Mouse (Mus musculus): ENCODE measurements around the gene Ap1g2. TPM values are rescaled to one million over a fixed set of nuclear protein-coding genes. Genes with fewer than 3 reads are reported as not detected.
A peak's percentile ranks its signal among the peaks of the same experiment; 100 is the strongest.

Gene Ap1g2
- polyA plus RNA-seq, 1 experiment, result 14.7 TPM

DNA sequence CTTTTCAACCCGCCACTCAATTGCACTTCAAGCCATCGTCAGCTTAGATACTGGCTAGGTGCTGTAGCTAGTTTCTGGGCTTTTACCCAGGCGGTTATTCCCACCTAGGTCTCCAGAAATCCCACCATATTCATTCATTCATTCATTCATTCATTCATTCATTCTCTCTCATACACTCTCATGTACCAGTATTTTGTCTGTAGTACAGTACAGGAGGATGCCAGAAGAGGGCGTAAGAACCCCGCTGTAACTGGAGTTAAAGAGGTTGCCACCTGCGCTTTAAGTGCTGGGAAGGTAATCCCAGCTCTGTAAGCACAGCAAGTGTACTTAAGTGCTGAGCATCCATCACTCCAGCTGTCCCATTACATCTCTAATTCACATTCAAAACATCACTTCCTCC, 12.5 kb downstream of the Ap1g2 start:
- H3K4me3 ChIP-seq (ENCODE audit: insufficient read depth, low read length), result no peak overlapping the region
- TF ChIP-seq CTCF (IDR thresholded peaks at IDR 0.05; ENCODE audit: extremely low read depth, insufficient read depth, low read length) (no peak), POLR2A (IDR thresholded peaks at IDR 0.05; ENCODE audit: extremely low read depth, insufficient read depth, low read length) (no peak)
- peaks cover 10% of the 10 kb centered on the region for H3K4me1 ChIP-seq (ENCODE audit: control insufficient read depth, insufficient read depth, low read length)
- H3K27ac ChIP-seq (ENCODE audit: insufficient read depth, low read length), result no peak overlapping the region

DNA sequence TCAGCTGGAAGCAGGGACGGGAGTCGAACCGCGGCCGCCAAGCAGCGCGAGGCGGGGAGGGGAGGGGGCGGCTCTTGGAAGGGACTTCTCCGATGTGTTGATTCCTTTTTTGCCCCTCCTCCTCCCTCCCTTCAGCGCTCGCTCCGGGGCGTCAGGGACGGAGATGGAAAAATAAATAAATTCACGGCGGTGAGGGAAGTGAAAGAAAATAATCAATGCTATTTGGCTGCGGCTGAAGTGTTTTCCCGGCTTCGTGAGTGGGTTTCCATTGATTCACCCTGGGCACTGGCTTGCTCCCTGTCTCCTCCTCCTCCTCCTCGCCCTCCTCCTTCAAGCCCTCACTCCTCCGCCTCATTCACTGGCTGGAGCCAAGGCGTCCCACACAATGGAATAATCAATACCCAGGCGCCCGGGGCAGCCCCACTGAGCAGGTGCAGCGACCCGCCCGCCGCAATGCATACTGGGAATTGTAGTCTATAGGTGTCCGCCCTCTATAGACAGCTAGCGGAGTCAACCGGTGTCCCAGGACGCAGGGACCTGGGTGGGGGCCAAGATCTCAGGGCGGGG, 14.3 kb downstream of the Ap1g2 start, which contains the start of gene Zfhx2:
Zfhx2 (minus strand) TSS at position 314 of the 567 bp plus-strand sequence.
- Histone ChIP-seq H3K4me1 (ENCODE audit: control insufficient read depth, insufficient read depth, low read length) (peaks cover 12% of the 10 kb centered on the region), H3K4me3 (ENCODE audit: insufficient read depth, low read length) (peak within 1 kb of the TSS; percentile 73), H3K27ac (ENCODE audit: insufficient read depth, low read length) (peak within 1 kb of the TSS; percentile 36)
- no peak for TF ChIP-seq CTCF (IDR thresholded peaks at IDR 0.05; ENCODE audit: extremely low read depth, insufficient read depth, low read length)
- peak; percentile 85 for TF ChIP-seq POLR2A (IDR thresholded peaks at IDR 0.05; ENCODE audit: extremely low read depth, insufficient read depth, low read length)

DNA sequence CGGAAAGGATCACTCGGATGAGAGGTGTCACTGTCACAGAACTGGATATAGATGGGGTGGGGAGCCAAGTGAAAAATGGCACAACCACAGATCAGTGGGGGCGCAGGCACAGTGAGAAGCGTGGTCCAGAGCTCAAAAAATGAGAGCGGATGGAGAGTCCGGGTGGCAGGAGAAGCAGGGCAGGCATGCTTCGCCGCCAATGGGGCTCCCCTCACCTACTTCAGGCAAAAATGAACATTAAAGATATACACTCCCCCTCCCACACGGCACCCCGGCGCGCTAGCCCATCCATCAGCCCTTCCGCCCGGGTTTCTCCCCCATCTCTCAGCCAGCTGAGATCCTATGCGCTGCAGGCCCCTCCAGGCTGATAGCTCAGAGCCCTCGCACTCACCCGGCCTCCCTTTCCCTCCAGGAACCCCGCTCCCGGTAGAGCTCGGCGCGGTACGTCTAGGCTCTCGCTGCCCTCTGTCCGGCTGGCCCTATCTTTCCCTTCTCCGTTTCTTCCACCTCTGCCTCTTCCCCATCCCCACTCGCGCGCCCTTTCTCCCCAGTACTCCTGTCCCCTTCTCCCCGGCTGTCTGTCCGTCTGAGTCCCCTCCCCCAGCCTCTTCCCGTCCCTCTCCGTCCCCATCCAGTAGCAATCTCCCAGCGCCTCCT, 15.1 kb downstream of the Ap1g2 start:
- Histone ChIP-seq H3K4me3 (ENCODE audit: insufficient read depth, low read length) (peak overlapping the region; percentile 73), H3K4me1 (ENCODE audit: control insufficient read depth, insufficient read depth, low read length) (peaks cover 10% of the 10 kb centered on the region), H3K27ac (ENCODE audit: insufficient read depth, low read length) (peak overlapping the region; percentile 36)
- TF ChIP-seq POLR2A (IDR thresholded peaks at IDR 0.05; ENCODE audit: extremely low read depth, insufficient read depth, low read length) (peak; percentile 46; the same call in 1 of the 2 replicates), CTCF (IDR thresholded peaks at IDR 0.05; ENCODE audit: extremely low read depth, insufficient read depth, low read length) (no peak)

DNA sequence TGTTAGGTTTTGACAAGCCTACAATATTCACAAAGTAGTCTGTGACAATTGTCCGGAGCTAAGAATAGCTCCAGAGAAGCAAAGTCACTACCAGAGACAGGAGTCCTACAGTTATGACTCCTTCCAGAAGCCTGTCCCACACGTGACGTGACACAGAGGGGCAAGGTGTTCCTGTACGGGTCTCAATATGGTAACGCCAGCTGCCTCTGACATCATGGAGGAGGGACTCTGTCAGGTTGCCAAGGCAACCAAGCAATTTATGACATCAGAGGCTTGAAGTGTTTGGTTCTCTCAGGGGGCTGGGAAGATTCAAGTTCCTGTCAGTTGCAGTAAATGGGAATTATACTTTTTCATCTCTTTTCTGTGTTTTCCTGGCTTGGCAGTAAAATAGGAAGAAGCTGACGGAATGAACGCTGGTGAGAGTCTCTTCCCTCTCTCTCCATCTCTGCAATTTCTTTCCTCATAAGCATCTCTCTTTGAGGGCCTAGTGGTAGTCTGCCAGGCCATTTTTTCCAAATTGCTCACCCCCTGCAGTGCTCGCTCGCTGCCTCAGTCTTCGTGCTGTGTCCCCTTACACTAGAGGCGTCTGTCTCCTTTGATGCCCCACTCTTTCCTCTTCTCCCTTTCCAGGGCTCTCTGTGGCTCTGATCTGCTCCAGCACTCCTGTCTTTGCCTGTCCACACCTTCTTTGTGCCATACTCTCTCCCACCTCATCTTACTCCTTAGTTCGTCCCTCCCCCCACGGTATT, 17.0 kb downstream of the Ap1g2 start:
- H3K4me3 ChIP-seq (ENCODE audit: insufficient read depth, low read length), result peak overlapping the region; percentile 73
- no peak for TF ChIP-seq CTCF (IDR thresholded peaks at IDR 0.05; ENCODE audit: extremely low read depth, insufficient read depth, low read length)
- 0 out of 2 replicates have a peak, but pooled peaks have one; percentile 4 for TF ChIP-seq POLR2A (IDR thresholded peaks at IDR 0.05; ENCODE audit: extremely low read depth, insufficient read depth, low read length)
- no peak overlapping the region for H3K27ac ChIP-seq (ENCODE audit: insufficient read depth, low read length)
- H3K4me1 ChIP-seq (ENCODE audit: control insufficient read depth, insufficient read depth, low read length), result peaks cover 10% of the 10 kb centered on the region

DNA sequence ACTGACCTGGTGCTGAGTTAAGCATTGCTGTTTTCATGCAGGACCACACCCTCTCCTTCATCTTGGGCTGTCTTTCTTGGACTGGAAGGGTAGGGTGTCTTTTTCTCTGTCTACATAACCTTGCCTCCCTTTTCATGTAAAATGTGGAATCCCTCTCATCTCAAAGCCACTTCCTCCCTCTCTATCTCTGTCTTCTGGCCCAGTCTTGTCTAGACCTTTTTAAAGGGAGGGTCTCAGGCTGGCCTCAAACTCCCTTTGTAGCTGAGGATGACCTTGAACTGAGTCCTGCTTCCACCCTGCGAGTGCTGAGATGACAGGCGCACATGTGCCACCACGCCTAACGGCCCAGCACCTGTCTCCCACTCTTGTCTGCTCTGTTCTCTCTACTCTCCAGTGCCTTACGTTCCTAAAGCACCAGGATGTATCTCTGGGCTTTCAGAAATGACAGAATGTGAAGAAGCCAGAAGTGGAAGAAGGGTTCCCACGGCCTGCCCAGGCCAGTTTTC, 20.3 kb downstream of the Ap1g2 start:
- TF ChIP-seq CTCF (IDR thresholded peaks at IDR 0.05; ENCODE audit: extremely low read depth, insufficient read depth, low read length), result no peak
- TF ChIP-seq POLR2A (IDR thresholded peaks at IDR 0.05; ENCODE audit: extremely low read depth, insufficient read depth, low read length), result no peak
- no peak overlapping the region for H3K4me3 ChIP-seq (ENCODE audit: insufficient read depth, low read length)
- no peak overlapping the region for H3K27ac ChIP-seq (ENCODE audit: insufficient read depth, low read length)
- peaks cover 10% of the 10 kb centered on the region for H3K4me1 ChIP-seq (ENCODE audit: control insufficient read depth, insufficient read depth, low read length)

DNA sequence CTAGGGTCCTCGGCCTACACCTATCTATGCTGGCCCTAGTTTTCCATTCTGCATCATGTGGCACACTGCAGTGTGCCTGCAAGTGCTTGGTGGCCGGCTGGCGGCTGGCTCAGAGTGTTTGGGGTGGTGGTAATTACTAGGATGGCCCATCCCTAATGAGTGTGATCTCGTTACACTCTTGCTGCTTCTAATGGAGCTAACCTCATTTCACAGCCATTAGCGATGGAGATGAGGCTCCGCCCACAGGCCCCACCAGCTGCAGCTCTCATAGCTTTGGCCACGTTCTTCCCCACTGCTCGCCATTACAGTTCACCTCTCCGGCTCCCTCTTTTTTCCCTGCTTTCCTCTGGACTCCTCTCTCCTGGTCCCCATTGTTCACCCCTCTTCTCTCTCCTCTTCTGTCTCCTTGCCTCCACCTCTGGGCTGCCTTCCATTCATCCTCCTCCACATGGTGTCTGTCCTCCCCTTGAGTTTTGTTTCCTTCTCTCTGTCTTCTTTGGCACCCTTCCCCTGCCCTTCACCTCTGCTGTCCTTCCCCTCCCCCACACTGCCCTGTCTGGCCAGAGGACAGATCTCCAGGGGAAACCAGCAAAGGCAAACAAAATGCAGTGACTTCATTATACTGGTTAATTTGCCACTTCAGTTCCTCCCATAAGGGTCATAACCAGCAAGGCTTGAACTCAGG, 20.9 kb downstream of the Ap1g2 start:
- TF ChIP-seq POLR2A (IDR thresholded peaks at IDR 0.05; ENCODE audit: extremely low read depth, insufficient read depth, low read length), result no peak
- no peak for TF ChIP-seq CTCF (IDR thresholded peaks at IDR 0.05; ENCODE audit: extremely low read depth, insufficient read depth, low read length)
- H3K4me1 ChIP-seq (ENCODE audit: control insufficient read depth, insufficient read depth, low read length), result peaks cover 10% of the 10 kb centered on the region
- H3K4me3 ChIP-seq (ENCODE audit: insufficient read depth, low read length), result no peak overlapping the region
- H3K27ac ChIP-seq (ENCODE audit: insufficient read depth, low read length), result no peak overlapping the region

DNA sequence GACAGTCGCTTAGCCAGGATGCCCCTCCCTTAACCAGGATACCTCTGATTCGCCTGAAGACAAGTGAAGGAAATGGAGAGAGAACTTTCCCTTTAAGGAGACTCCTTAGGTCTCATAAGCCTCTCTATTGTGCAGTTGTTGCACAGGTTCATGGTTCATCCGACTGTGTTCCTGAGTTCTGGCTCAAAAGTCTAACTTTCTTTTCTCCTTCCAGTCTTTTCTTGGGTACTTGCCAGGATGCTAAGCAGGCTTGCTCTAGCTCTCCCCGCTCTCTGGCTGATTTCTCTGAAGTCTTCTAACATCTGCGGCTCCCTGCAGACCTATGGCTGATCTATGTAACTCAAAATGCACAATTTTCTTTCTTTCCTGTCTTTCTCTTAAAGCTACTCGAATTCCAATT, 22.9 kb downstream of the Ap1g2 start:
- no peak overlapping the region for H3K27ac ChIP-seq (ENCODE audit: insufficient read depth, low read length)
- no peak overlapping the region for H3K4me3 ChIP-seq (ENCODE audit: insufficient read depth, low read length)
- H3K4me1 ChIP-seq (ENCODE audit: control insufficient read depth, insufficient read depth, low read length), result peaks cover 7% of the 10 kb centered on the region; the same call in 1 of the 2 replicates
- TF ChIP-seq CTCF (IDR thresholded peaks at IDR 0.05; ENCODE audit: extremely low read depth, insufficient read depth, low read length) (no peak), POLR2A (IDR thresholded peaks at IDR 0.05; ENCODE audit: extremely low read depth, insufficient read depth, low read length) (no peak)

DNA sequence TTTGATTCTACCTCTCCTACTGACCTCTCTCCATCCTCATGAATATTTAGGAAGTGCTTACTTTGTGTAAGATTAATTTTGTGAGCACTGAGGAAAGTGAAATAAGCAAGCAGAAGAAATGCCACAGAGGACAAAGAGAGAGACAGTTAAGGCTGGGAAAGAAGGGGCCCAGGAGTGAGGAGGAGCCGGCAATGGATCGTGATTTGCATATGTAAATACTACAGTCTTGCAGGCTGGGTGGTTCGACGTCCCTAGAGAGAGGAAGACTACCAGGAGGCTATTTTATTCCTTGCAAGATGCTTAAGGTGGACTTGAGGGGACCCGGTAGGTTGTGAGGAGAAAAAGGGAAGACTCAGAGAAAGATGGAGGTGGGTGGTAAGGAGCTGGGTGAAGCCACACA, 25.3 kb downstream of the Ap1g2 start:
- Histone ChIP-seq H3K27ac (ENCODE audit: insufficient read depth, low read length) (no peak overlapping the region), H3K4me1 (ENCODE audit: control insufficient read depth, insufficient read depth, low read length) (peaks cover 10% of the 10 kb centered on the region; the same call in 1 of the 2 replicates), H3K4me3 (ENCODE audit: insufficient read depth, low read length) (no peak overlapping the region)
- TF ChIP-seq CTCF (IDR thresholded peaks at IDR 0.05; ENCODE audit: extremely low read depth, insufficient read depth, low read length) (no peak), POLR2A (IDR thresholded peaks at IDR 0.05; ENCODE audit: extremely low read depth, insufficient read depth, low read length) (no peak)
